Mouse (Mus musculus): ENCODE measurements around the gene Mab21l3. TPM values are rescaled to one million over a fixed set of nuclear protein-coding genes. Genes with fewer than 3 reads are reported as not detected.

Mab21l3 gene
- total and polyA plus RNA-seq, 3 experiments, result 1.9 to 3.4 (median 2.8) TPM

DNA sequence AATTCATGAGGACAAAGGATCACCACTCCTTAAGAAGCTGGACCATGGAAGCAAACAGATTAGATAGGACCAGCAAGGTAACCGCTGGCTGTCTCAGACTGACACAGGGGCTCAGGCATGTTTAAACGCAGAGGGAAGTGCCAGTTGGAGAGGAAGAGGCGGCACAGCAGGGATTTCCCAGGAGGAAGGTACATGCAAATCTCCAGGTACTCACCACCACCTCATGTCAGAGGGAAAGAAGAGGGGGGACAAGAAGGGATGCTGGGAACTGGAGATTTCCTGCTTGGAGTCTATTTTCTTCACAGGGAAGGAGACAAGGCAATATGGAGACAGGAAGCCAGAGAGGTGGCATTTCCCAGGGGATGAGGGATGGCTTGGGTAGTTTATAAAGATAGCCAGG, 20.2 kb downstream of the Mab21l3 start:
- dilution Hi-C loops (cut with MboI; ENCODE audit: extremely low pct_ligation_motif_present, extremely low pct_unique_long_range_greater_than_20kb, low sequenced_read_pairs) (no loop called here), in situ Hi-C loops (cut with MboI; ENCODE audit: low pct_ligation_motif_present, low pct_unique_long_range_greater_than_20kb, low sequenced_read_pairs) (loop anchor here (5.0 kb wide), 1 partner anchor 34 kb away; no protein-coding TSS in a partner anchor)
- peaks cover 0 to 15% of the 10 kb centered on the region in 2 experiments for H3K36me3 ChIP-seq (replicated peaks in 1 of 2; ENCODE audit: control insufficient read depth in 1 of 2, insufficient read depth in 1 of 2, low read length in 1 of 2)
- no peak for TF ChIP-seq SIN3A (IDR thresholded peaks at IDR 0.05; ENCODE audit: low read length)
- no peak for TF ChIP-seq ZNF384 (IDR thresholded peaks at IDR 0.05; ENCODE audit: low read depth, low read length)
- no peak for TF ChIP-seq USF2 (conservative IDR thresholded peaks at IDR 0.05; ENCODE audit: low read depth, low read length)
- TF ChIP-seq IRF4 (IDR thresholded peaks at IDR 0.05; ENCODE audit: low read depth, low read length), result no peak; the same call in 1 of the 2 replicates
- TF ChIP-seq E2F4 (IDR thresholded peaks at IDR 0.05; ENCODE audit: insufficient replicate concordance, low read depth, low read length), result no peak
- no peak for TF ChIP-seq POLR2AphosphoS2 (IDR thresholded peaks at IDR 0.05; ENCODE audit: low read depth, low read length)
- no peak; the same call in 1 of the 2 replicates for TF ChIP-seq NELFE (IDR thresholded peaks at IDR 0.05; ENCODE audit: low read depth, low read length)
- no peak for TF ChIP-seq RAD21 (IDR thresholded peaks at IDR 0.05; ENCODE audit: low read depth, low read length)
- TF ChIP-seq CHD1 (IDR thresholded peaks at IDR 0.05; ENCODE audit: low read depth, low read length), result 0 out of 2 replicates have a peak, but pooled peaks have one; percentile 46
- TF ChIP-seq TBP (conservative IDR thresholded peaks at IDR 0.05; ENCODE audit: low read depth, low read length), result 0 out of 2 replicates have a peak, but pooled peaks have one; percentile 23
- TF ChIP-seq MEF2A (IDR thresholded peaks at IDR 0.05; ENCODE audit: borderline replicate concordance, low read depth, low read length), result 0 out of 2 replicates have a peak, but pooled peaks have one; percentile 29
- TF ChIP-seq MYC (IDR thresholded peaks at IDR 0.05; ENCODE audit: low read depth, low read length), result 0 out of 2 replicates have a peak, but pooled peaks have one; percentile 23
- TF ChIP-seq MAZ (IDR thresholded peaks at IDR 0.05; ENCODE audit: low read depth, low read length), result no peak
- no peak for TF ChIP-seq MXI1 (IDR thresholded peaks at IDR 0.05; ENCODE audit: low read depth, low read length)
- 0 out of 2 replicates have a peak, but pooled peaks have one; percentile 23 for TF ChIP-seq MAX (IDR thresholded peaks at IDR 0.05; ENCODE audit: low read length)
- no peak for TF ChIP-seq ZC3H11A (IDR thresholded peaks at IDR 0.05; ENCODE audit: low read depth, low read length)
- no peak for TF ChIP-seq JUN (IDR thresholded peaks at IDR 0.05; ENCODE audit: insufficient read depth, low read depth, low read length)
- TF ChIP-seq EP300 (IDR thresholded peaks at IDR 0.05; ENCODE audit: low read length), result peak; percentile 70
- peak; percentile 57 for TF ChIP-seq POLR2A (IDR thresholded peaks at IDR 0.05; ENCODE audit: low read depth, low read length)
- TF ChIP-seq BHLHE40 (IDR thresholded peaks at IDR 0.05; ENCODE audit: low read depth, low read length), result no peak; the same call in 1 of the 2 replicates
- no peak for TF ChIP-seq PAX5 (IDR thresholded peaks at IDR 0.05; ENCODE audit: low read length)
- TF ChIP-seq NRF1 (IDR thresholded peaks at IDR 0.05; ENCODE audit: low read depth, low read length), result no peak
- no peak for TF ChIP-seq UBTF (IDR thresholded peaks at IDR 0.05; ENCODE audit: low read depth, low read length)
- TF ChIP-seq ZMIZ1 (IDR thresholded peaks at IDR 0.05; ENCODE audit: low read depth, low read length), result no peak
- TF ChIP-seq RCOR1 (conservative IDR thresholded peaks at IDR 0.05; ENCODE audit: low read depth, low read length), result 0 out of 2 replicates have a peak, but pooled peaks have one; percentile 33
- no peak for TF ChIP-seq ZKSCAN1 (IDR thresholded peaks at IDR 0.05; ENCODE audit: borderline replicate concordance, low read depth, low read length)
- TF ChIP-seq USF1 (IDR thresholded peaks at IDR 0.05; ENCODE audit: low read depth, low read length), result no peak
- no peak for TF ChIP-seq SMC3 (IDR thresholded peaks at IDR 0.05; ENCODE audit: low read depth, low read length)
- TF ChIP-seq CTCF (conservative IDR thresholded peaks at IDR 0.05 in 1 of 2, IDR thresholded peaks at IDR 0.05 in 1 of 2; ENCODE audit: low read depth in 2 of 2, low read length in 2 of 2), result no peak
- TF ChIP-seq TCF12 (IDR thresholded peaks at IDR 0.05; ENCODE audit: low read depth, low read length), result peak; percentile 30; the same call in 1 of the 2 replicates
- peak; percentile 56 for TF ChIP-seq ELF1 (IDR thresholded peaks at IDR 0.05; ENCODE audit: low read depth, low read length)
- TF ChIP-seq HCFC1 (IDR thresholded peaks at IDR 0.05; ENCODE audit: low read depth, low read length), result no peak
- TF ChIP-seq ETS1 (conservative IDR thresholded peaks at IDR 0.05; ENCODE audit: low read depth, low read length), result peak; percentile 50
- TF ChIP-seq KAT2A (IDR thresholded peaks at IDR 0.05; ENCODE audit: insufficient replicate concordance, low read length), result no peak
- TF ChIP-seq MAFK (IDR thresholded peaks at IDR 0.05; ENCODE audit: insufficient replicate concordance, low read length), result no peak
- no peak for TF ChIP-seq JUND (conservative IDR thresholded peaks at IDR 0.05; ENCODE audit: low read depth, low read length)
- TF ChIP-seq CHD2 (IDR thresholded peaks at IDR 0.05; ENCODE audit: low read length), result no peak
- no peak for TF ChIP-seq GABPA (IDR thresholded peaks at IDR 0.05; ENCODE audit: insufficient replicate concordance, low read depth, low read length)
- H3K27me3 ChIP-seq (replicated peaks), result no peaks in the 10 kb centered on the region
- H3K9me3 ChIP-seq (replicated peaks; ENCODE audit: low read length), result no peaks in the 10 kb centered on the region
- H3K4me2 ChIP-seq (ENCODE audit: insufficient read depth, low read depth, poor library complexity, severe bottlenecking), result peak overlapping the region; percentile 45
- peak overlapping the region; percentile 95 for H3K27ac ChIP-seq (ENCODE audit: insufficient read depth, low read depth)
- H3K9ac ChIP-seq (ENCODE audit: insufficient read depth, low read depth), result no peak overlapping the region
- DNase-seq (ENCODE audit: extremely low read depth), result peak; percentile 53
- peaks cover 43 to 63% of the 10 kb centered on the region in 2 experiments for H3K4me1 ChIP-seq (ENCODE audit: control insufficient read depth in 1 of 2, insufficient read depth in 2 of 2)
- no peaks in the 10 kb centered on the region for H3K79me2 ChIP-seq (replicated peaks; ENCODE audit: control insufficient read depth, extremely low read depth, insufficient read depth, poor library complexity, severe bottlenecking)
- H3K4me3 ChIP-seq (replicated peaks in 1 of 3; ENCODE audit: low read depth in 2 of 3, low read length in 2 of 3, poor library complexity in 1 of 3), result peak overlapping the region in 1 of 3 experiments; percentile 49

Data from CH12.LX (cell line).